Mouse (Mus musculus) cerebellum, adult 8-10 months (tissue): ENCODE results near the gene S100a1.

Experiments
- DNase-seq: peaks from one replicate; pipeline ENCODE4 v3.0.0; 2022

S100a1 gene

DNA sequence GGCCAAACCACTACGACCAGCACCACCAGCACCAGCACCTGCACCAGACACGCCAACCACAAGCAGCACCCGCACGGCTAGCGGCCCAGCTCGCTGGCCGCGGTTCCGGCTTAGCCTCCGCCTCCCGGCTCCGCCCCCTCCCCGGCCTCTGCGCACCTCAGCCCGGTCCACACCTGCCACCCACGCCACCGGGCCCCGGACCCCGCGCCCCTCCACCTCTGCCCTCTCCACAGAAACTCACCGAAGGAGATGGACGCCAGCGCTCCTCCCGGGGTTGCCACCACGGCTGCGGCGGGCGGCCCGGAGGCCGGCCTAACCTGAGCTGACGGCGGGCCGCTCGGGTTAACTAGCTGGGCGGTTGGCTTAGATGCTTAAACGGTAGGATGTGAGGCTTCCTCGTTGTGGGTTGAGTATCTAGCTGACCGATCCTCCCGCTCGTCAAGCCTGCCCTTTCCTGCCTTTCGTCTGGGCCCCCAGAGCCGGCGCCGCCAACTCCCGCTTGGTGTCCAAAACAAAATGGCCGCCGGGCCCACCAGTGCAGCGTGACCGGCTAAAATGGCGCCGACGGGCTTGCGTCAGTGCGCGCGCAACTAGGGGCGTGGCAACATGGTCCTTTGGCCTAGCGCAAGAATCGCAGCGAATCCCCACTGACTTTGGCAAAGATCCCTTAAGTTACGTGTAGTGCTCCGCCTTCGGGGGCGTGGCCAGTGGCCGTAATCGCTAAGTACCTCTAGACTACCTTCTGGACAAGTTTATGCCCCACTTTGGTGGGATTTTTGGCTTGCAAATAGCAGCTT is 5.0 kb downstream of the S100a1 start, which contains the start of gene Chtop:
Gene Chtop, minus strand, starts transcription at position 549 of the 797 bp plus-strand sequence.
- DNase-seq, result peak; percentile 99

GRCm38 (mm10) chr3:90508287-90508949 is 5.8 kb downstream of the S100a1 start:
- no peak for DNase-seq

DNA sequence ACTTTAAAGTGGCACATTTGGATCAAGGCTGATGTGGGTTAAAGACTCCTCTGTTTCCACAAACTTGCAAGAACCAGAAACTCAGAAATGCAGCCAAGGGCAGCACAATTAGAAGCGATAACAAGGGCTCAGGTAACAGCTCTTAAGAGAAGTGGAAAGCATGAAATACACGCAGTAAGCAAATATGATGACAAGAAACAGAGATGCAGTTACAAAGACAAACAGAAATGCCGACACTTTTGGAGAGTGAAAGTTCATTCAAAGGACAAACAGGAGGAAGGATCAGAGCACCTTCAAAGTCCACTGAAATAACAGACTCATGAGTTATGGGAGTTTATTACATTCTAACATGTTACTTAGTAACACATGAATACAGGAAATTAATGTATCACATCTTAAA is 7.8 kb downstream of the S100a1 start:
- no peak for DNase-seq

DNA sequence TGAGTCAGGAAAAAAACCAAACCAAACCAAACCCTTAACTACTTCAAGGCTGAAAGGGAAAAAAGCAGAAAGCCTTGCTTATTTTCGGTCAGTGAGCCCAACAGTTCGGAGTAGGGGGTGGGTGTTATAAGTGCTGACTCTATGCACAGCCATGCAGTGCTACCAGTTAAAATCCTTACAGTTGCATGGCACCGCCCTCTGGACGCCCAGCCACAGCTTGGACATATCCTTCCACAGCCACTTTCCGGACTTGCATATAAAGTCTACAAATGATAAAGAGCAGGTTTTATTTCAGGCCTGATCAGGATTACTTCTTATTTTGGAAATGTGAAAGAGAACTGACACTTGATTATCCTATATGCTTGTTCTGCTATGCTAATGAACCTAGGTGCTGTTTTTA is 9.0 kb downstream of the S100a1 start:
- DNase-seq, result no peak

DNA sequence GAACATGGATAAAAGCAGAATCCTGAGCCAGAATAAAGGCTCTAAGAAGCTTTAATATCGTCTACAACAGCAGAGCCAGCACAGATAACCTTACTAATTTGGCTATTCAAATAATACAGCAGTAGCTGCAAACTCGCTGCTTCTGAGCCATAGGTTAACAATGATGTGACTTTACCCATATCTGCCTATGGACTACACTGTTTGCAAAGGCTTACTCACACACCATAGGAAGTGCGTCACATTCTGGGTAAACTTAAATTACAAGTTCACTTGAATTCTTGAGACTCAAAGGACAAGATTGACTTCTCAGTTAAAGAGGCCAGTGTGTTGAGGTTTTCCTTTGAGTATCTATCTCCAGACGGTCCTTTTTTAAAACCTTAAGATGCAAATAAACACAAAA is 10.7 kb downstream of the S100a1 start:
- no peak for DNase-seq

- no peak for DNase-seq
Observed at GRCm38 (mm10) chr3:90497597-90497996, 16.6 kb downstream of the S100a1 start.

DNA sequence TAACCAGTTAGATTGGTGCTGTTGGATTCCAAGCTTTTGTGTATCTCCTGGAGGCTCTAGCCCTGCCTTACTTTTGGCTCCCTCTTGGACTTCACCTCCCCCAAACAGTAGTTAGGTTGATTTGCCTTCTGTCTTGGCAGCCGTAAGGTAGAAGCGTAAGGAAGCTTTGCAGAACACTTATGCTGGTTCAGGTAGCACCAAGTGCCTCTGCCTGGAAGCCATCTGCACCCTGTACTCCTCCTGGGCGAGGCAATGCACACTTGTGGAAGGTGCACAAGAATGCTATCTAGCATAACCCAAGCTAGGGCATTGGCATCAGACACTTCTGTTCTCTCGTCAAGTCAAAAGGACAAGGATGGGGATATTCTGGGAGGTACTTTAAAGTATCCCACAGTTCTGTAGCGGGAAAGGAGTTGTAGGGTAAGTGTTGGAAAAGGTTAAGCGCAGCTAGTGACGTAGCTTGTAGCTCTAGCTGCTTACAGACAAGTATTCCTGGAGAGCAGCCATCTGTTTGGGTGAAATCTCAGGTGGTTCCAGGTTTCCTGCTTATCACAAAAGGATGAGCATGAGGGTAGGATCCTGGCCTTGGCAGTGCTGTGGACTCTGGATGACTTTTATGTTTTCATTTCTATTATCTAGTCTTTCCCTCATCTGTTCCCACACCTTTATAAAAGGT is 18.2 kb downstream of the S100a1 start:
- no peak for DNase-seq

GRCm38 (mm10) chr3:90493831-90494540 is 20.2 kb downstream of the S100a1 start:
- DNase-seq, result no peak

DNA sequence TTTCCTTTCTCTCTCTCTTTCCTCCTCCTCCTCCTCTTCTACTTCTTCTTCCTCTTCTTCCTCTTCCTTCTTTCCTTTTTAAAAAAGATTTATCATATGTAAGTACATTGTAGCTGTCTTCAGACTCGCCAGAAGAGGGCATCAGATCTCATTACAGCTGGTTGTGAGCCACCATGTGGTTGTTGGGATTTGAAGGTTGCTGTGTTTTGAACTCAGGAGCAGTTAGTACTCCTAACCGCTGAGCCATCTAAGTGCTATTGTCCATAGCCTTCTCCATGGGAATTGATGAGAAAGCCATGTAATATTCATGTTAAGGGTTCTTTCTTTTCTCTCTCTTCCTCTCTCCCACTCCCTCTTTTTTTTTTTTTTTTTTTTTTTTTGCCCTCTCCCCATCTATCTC is 22.8 kb downstream of the S100a1 start:
- no peak for DNase-seq

DNA sequence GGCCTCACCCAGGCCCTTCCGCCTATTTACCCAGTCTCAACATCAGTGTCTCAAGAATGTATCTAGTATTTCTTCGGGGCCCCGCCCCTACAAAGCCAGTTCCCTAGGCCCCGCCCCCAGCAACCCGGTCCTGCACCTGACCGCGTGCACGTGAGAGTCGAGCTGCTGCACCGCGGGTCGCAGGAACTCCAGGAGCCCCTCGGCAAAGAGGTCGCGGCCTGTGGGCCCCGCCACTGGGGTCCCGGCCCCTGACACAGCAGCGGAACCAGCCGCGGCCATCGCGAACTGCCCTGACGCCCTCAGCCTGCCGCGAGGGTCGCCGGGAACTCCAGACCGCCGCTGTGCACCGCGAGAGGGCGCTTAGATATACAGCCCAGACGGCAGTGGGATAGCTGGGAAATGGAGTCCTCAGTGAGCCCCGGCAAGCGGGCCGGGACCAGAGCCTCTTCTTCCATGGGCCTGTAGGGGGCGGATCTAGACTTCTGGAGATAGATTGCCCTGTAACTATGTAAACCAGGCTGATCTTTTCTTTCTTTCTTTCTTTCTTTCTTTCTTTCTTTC is 23.4 kb downstream of the S100a1 start, which contains the start of gene Snapin:
Gene Snapin, minus strand, starts transcription at position 338 of the 561 bp plus-strand sequence.
- DNase-seq, result peak; percentile 93

DNA sequence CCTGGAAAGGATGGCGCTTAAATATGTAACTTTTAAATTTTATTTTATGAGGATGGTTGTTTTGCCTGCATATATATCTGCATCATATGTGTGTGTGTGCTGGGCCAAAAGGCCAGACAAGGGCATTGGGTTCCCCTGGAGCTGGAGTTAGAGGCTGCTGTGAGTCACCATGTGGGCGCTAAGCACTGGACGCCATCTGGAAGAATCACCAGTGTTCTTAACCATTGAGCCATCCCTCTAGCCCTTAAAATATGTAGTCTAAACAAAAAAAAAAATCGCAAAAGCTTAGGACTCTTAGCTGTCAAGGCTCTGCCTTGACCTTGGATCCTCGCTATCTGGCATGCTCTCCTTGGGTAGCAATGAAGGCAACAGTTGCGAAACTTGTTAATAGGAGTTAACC is 25.6 kb downstream of the S100a1 start:
- DNase-seq, result no peak

DNA sequence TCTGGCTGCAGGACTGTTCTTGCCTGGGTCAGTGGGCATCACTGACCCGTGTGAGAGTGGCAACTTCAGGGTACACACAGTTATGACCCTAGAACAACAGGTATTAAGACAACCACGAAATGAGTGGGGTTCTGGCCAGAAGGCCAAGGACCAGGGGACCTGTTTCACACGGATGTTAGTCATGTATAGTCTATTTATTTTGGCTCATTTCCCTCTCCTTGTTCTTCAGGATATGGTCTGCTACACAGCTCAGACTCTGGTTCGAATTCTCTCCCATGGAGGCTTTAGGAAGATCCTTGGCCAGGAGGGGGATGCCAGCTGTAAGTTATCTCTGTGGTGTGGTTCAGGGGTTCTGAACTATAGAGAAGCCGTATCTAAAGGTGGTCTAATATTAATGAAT is 27.2 kb downstream of the S100a1 start:
- DNase-seq, result no peak

GRCm38 (mm10) chr3:90475831-90476611 is 38.2 kb downstream of the S100a1 start, which contains the start of gene Ilf2:
TSS of gene Ilf2 (plus strand) at chr3:90476126.
- peak; percentile 96 for DNase-seq

GRCm38 (mm10) chr3:90475151-90475830 is 38.9 kb downstream of the S100a1 start:
- DNase-seq, result peak; percentile 39

DNA sequence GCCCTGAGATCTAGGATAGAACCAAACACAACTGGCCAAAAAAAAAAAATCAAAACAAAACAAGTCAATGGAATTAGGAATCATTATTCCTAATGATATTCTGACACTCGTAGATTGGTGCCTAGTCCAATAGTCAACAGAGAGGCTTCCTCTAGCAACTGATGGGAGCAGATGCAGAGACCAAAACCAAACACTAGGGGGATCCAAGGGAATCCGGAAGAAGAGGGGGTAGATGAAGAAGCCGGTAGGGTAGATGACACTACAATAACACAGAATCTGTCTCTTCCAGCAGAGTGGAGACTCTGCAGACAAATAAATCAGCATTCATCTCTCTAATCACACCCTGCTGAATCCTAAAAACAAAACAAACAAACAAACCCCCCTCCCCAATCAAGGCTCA is 42.0 kb downstream of the S100a1 start:
- DNase-seq, result no peak

GRCm38 (mm10) chr3:90467618-90468300 is 46.4 kb downstream of the S100a1 start:
- no peak for DNase-seq

- DNase-seq, result peak; percentile 67
Observed at GRCm38 (mm10) chr3:90466311-90466766, 47.9 kb downstream of the S100a1 start.

- DNase-seq, result no peak
Observed at GRCm38 (mm10) chr3:90465686-90466310, 48.4 kb downstream of the S100a1 start, which contains the start of gene Npr1. TSS of gene Npr1 (minus strand) at chr3:90465866.

DNA sequence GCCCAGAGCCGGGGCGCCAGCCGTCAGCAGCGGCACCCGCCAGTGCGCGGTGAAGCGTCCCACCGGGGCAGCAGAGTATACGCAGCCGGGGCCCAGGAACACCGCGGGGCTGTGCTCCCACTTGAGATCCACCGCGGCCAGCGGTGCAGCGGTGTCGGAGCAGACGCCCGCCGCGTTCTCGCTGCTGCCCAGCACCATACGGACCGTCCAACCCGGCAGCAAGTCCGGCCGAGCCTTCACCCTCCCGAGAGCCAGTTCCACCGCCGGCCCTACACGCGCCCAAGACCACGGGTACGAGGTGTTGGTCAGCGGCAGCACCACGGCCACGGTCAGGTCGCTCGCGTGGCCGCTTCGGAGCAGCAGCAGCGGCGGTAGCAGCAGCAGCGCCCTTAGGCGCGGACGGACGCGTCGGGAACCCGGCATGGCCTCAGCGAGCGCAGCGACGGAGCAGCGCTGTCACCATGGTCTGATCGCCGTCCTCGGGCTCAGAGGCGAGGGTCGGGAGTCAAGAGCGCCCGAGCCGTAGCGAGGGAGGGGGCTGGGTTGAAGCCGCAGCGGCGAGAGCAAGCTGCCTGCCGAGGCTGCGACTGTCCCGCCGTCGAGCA is 49.0 kb downstream of the S100a1 start:
- DNase-seq, result no peak
